Mouse (Mus musculus): ENCODE measurements around the gene Crybg2.

- TF ChIP-seq CTCF (IDR thresholded peaks at IDR 0.05; ENCODE audit: low read depth) (no peak), EP300 (IDR thresholded peaks at IDR 0.05; ENCODE audit: low read depth) (no peak)
These were observed 34.8 kb upstream of the Crybg2 start for GRCm38 (mm10) chr4:134025802-134026201.
